Mouse (Mus musculus) C2C12 (cell line): ENCODE measurements around the gene Gyg.

Experiments used
- CEBPB ChIP-seq: IDR thresholded peaks from one replicate; pipeline ENCODE4 v1.6.1; 2011; ENCODE audit warnings: low read depth, mild to moderate bottlenecking, control low read depth, moderate library complexity
- CTCF ChIP-seq: IDR thresholded peaks from one replicate; pipeline ENCODE4 v1.5.1; 2011; ENCODE audit not compliant: control insufficient read depth, insufficient read depth, insufficient read length
- FOSL1 ChIP-seq: IDR thresholded peaks from one replicate; pipeline ENCODE4 v1.8.0; 2011; ENCODE audit warnings: mild to moderate bottlenecking, low read length; ENCODE audit not compliant: poor library complexity, insufficient read depth, severe bottlenecking
- MYOD1 ChIP-seq: IDR thresholded peaks from one replicate; pipeline ENCODE4 v1.6.1; 2011; ENCODE audit warnings: low read depth; ENCODE audit not compliant: control insufficient read depth, insufficient read length
- MYOG ChIP-seq: IDR thresholded peaks from one replicate; pipeline ENCODE4 v1.6.1; 2011; ENCODE audit not compliant: control insufficient read depth, insufficient read length; ENCODE audit errors: extremely low read depth
- USF1 ChIP-seq: IDR thresholded peaks from one replicate; pipeline ENCODE4 v1.6.1; 2011; ENCODE audit warnings: low read depth, mild to moderate bottlenecking, control low read depth, moderate library complexity

DNA sequence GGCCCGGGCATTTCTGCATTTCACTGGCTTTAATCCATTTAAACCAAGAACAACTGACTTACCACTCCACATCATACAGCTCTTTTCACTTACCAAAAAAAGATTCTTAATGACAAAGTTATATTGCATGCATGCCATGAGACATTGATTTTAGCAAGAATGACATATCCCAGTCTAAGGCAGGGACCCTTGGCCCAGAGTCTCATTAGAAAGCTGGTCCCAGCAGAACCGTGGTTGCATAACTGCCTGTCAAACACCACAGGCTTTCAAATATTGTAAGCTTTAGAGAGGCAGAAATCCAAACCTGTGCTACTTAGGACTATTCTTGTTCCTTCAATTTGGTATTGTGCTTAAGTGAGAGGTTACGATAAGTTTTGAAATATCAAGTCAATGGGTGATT lies 11.4 kb downstream of the Gyg start:
- TF ChIP-seq CTCF, result no peak
- no peak for TF ChIP-seq USF1
- TF ChIP-seq MYOD1, result no peak
- TF ChIP-seq MYOG, result no peak
- TF ChIP-seq CEBPB, result no peak
- TF ChIP-seq FOSL1, result no peak
